Mouse (Mus musculus) kidney, embryonic 14.5 days (tissue): ENCODE measurements around the gene Gm4778. TPM values are rescaled to one million over a fixed set of nuclear protein-coding genes. Genes with fewer than 3 reads are reported as not detected.

Experiments
- polyA plus RNA-seq: library from polyadenylated mRNA; unstranded; fragments of >200 nt; fragmentation: Nextera tagmentation; extraction: Ambion mirVana; gene quantifications from 2 replicates; pipeline ENCODE4 v1.2.1, GENCODE M21; 2014

Gm4778 gene
- polyA plus RNA-seq, 1 experiment from 2014 or later: not detected

Other genes starting within 250 kb of the Gm4778 start
- gene Gm9125, start 209.2 kb upstream of the Gm4778 start, polyA plus RNA-seq: not detected in 2 replicates
- not detected in 2 replicates for gene Gm10697, start 191.4 kb upstream of the Gm4778 start, polyA plus RNA-seq
- gene Gm10696, start 85.8 kb upstream of the Gm4778 start, polyA plus RNA-seq: not detected in 2 replicates
- not detected in 2 replicates for gene Gm5286, start 67.3 kb upstream of the Gm4778 start, polyA plus RNA-seq
- 10.2 and 12.0 TPM in 2 replicates for gene Them4, start 46.1 kb downstream of the Gm4778 start, polyA plus RNA-seq
- not detected in 2 replicates for gene Them5, start 78.1 kb downstream of the Gm4778 start, polyA plus RNA-seq
- 1.0 and 1.5 TPM in 2 replicates for gene C2cd4d, start 98.4 kb downstream of the Gm4778 start, polyA plus RNA-seq
- 3.4 and 6.1 TPM in 2 replicates for gene Rorc, start 108.8 kb downstream of the Gm4778 start, polyA plus RNA-seq
- 0.17 and 0.24 TPM in 2 replicates for gene Lingo4, start 134.5 kb downstream of the Gm4778 start, polyA plus RNA-seq
- gene Tdrkh, start 149.2 kb downstream of the Gm4778 start, polyA plus RNA-seq: 13.1 and 13.3 TPM in 2 replicates
- 71.3 and 73.7 TPM in 2 replicates for gene Mrpl9, start 179.3 kb downstream of the Gm4778 start, polyA plus RNA-seq
- gene Oaz3, start 179.9 kb downstream of the Gm4778 start, polyA plus RNA-seq: 0.28 and 0.40 TPM in 2 replicates
- gene Celf3, start 214.3 kb downstream of the Gm4778 start, polyA plus RNA-seq: 0.34 and 0.53 TPM in 2 replicates
- 0.91 and 1.7 TPM in 2 replicates for gene Riiad1, start 216.3 kb downstream of the Gm4778 start, polyA plus RNA-seq